8 mouse cellular contexts compared by ENCODE assay signal in the genomic region with DNA sequence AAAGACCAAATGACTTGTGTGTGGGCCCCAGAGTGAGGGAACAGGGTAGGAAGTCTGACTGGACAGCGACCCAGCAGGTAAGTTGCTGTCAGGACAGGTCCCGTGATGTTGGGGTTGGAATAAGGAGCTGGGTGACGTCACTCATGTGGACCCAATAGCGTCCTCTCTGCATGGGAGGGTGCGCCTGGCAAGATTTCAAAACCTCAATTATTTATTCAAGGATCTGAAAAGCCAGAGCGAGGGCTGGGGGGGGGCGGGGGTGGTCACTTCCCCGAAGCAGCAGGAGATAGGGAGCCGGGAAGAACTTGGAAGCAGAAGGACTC. TPM values are rescaled to one million over a fixed set of nuclear protein-coding genes. Genes with fewer than 3 reads are reported as not detected.
DNase-seq lines count a peak whose midpoint lies in the region; ATAC-seq lines count a peak whose summit lies in the region.

No protein-coding gene starts in this region.

- no peak overlapping the region; the same call in 1 of the 2 replicates for H3K9ac ChIP-seq in heart, embryonic 15.5 days
- no peak overlapping the region for H3K9ac ChIP-seq in hindbrain, embryonic 16.5 days (ENCODE audit: low read depth, low read length)
- no peak overlapping the region for H3K9ac ChIP-seq in lung, embryonic 15.5 days

- ATAC-seq in heart, embryonic 15.5 days (replicated peaks; ENCODE audit: insufficient number of reproducible peaks, insufficient read depth, low FRiP score, low read depth): no peak
- ATAC-seq in hindbrain, embryonic 16.5 days: peak; percentile 1; the same call in 1 of the 2 replicates
- ATAC-seq in lung, embryonic 15.5 days (ENCODE audit: borderline replicate concordance, extremely low read depth, low FRiP score, low TSS enrichment): no peak

- H3K4me2 ChIP-seq in heart, embryonic 15.5 days: peak overlapping the region; percentile 99
- H3K4me2 ChIP-seq in hindbrain, embryonic 16.5 days (ENCODE audit: low read length): peak overlapping the region; percentile 99
- peak overlapping the region; percentile 100 for H3K4me2 ChIP-seq in lung, embryonic 15.5 days

- intact Hi-C loops in gastrocnemius, postnatal 36 days (cut with DNase I): loop anchor here (5.0 to 10.0 kb wide), 2 partner anchors 206 to 268 kb away; no protein-coding TSS in a partner anchor

- 4% methylated on average over 9 of the region's 9 CpGs for WGBS in heart, embryonic 15.5 days
- under 1% methylated on average over 8 of the region's 9 CpGs for WGBS in hindbrain, embryonic 16.5 days
- under 1% methylated on average over 9 of the region's 9 CpGs for WGBS in lung, embryonic 15.5 days

- H3K4me3 ChIP-seq in heart, embryonic 15.5 days: peak overlapping the region; percentile 68
- peak overlapping the region; percentile 80 for H3K4me3 ChIP-seq in hindbrain, embryonic 16.5 days (ENCODE audit: low read length)
- peak overlapping the region; percentile 69; the same call in 1 of the 2 replicates for H3K4me3 ChIP-seq in lung, embryonic 15.5 days

- peaks cover 24% of the 10 kb centered on the region for H3K4me1 ChIP-seq in heart, embryonic 15.5 days (replicated peaks)
- H3K4me1 ChIP-seq in hindbrain, embryonic 16.5 days (ENCODE audit: control insufficient read depth, insufficient read depth, low read depth, low read length): peaks cover 9% of the 10 kb centered on the region
- H3K4me1 ChIP-seq in lung, embryonic 15.5 days: peaks cover 23% of the 10 kb centered on the region

- no peaks in the 10 kb centered on the region for H3K36me3 ChIP-seq in heart, embryonic 15.5 days
- no peaks in the 10 kb centered on the region for H3K36me3 ChIP-seq in hindbrain, embryonic 16.5 days (ENCODE audit: control insufficient read depth, insufficient read depth, low read length)
- H3K36me3 ChIP-seq in lung, embryonic 15.5 days: no peaks in the 10 kb centered on the region

- no peak overlapping the region for H3K27ac ChIP-seq in heart, embryonic 15.5 days
- no peak overlapping the region for H3K27ac ChIP-seq in hindbrain, embryonic 16.5 days (ENCODE audit: low read depth, low read length)
- H3K27ac ChIP-seq in lung, embryonic 15.5 days: no peak overlapping the region

- peaks cover 41% of the 10 kb centered on the region for H3K27me3 ChIP-seq in heart, embryonic 15.5 days
- peaks cover 11% of the 10 kb centered on the region; the same call in 1 of the 2 replicates for H3K27me3 ChIP-seq in hindbrain, embryonic 16.5 days (replicated peaks; ENCODE audit: control insufficient read depth, insufficient read depth, low read length)
- H3K27me3 ChIP-seq in lung, embryonic 15.5 days: peaks cover 24% of the 10 kb centered on the region

- no peaks in the 10 kb centered on the region for H3K9me3 ChIP-seq in heart, embryonic 15.5 days (replicated peaks)
- no peaks in the 10 kb centered on the region for H3K9me3 ChIP-seq in hindbrain, embryonic 16.5 days (ENCODE audit: control insufficient read depth, low read length)
- H3K9me3 ChIP-seq in lung, embryonic 15.5 days: no peaks in the 10 kb centered on the region

- DNase-seq in heart, adult 8-10 months (ENCODE audit: low spot score): no peak
- DNase-seq in cerebellum, adult 8-10 months: peak; percentile 54
- no peak for DNase-seq in gastrocnemius, postnatal 36 days
- DNase-seq in layer of hippocampus, adult 11-12 months (ENCODE audit: low spot score): no peak
- no peak for DNase-seq in layer of hippocampus, postnatal 10 days (ENCODE audit: low spot score in 2 of 2)

RNA-seq across cellular contexts. Expression of gene Gpr3, which starts 0.9 kb away (rescaled TPM):
- polyA plus RNA-seq in heart, embryonic 15.5 days (2015; fragmentation: Nextera tagmentation; extraction: Ambion mirVana): 0.05 and 0.34 TPM in 2 replicates
- not detected for total RNA-seq in heart, adult 8-10 months (2022)
- 2.5 TPM in 2 replicates for polyA plus RNA-seq in hindbrain, embryonic 16.5 days (2015; fragmentation: Nextera tagmentation; extraction: Ambion mirVana)
- 0.10 TPM in 1 of 2 replicates, not detected in the other for polyA plus RNA-seq in lung, embryonic 15.5 days (2015; fragmentation: Nextera tagmentation; extraction: Ambion mirVana)
- total RNA-seq in gastrocnemius, postnatal 36 days (2021): not detected
- 1 to 10 TPM; 5.0 to 6.0 TPM for total RNA-seq in layer of hippocampus, postnatal 10 days (2021)

RNA-seq across cellular contexts. Expression of gene Cd164l2, which starts 1.3 kb away (rescaled TPM):
- 0.28 and 1.7 TPM in 2 replicates for polyA plus RNA-seq in heart, embryonic 15.5 days (2015; fragmentation: Nextera tagmentation; extraction: Ambion mirVana)
- not detected for total RNA-seq in heart, adult 8-10 months (2022)
- polyA plus RNA-seq in hindbrain, embryonic 16.5 days (2015; fragmentation: Nextera tagmentation; extraction: Ambion mirVana): 5.6 and 8.3 TPM in 2 replicates
- polyA plus RNA-seq in lung, embryonic 15.5 days (2015; fragmentation: Nextera tagmentation; extraction: Ambion mirVana): 8.2 and 8.5 TPM in 2 replicates
- total RNA-seq in gastrocnemius, postnatal 36 days (2021): under 1 TPM in 1 of 2 experiments, not detected in 1; 0.27 TPM
- total RNA-seq in layer of hippocampus, postnatal 10 days (2021): 1 to 10 TPM; 3.7 to 4.0 TPM

RNA-seq across cellular contexts. Expression of gene Map3k6, which starts 27.4 kb away (rescaled TPM):
- polyA plus RNA-seq in heart, embryonic 15.5 days (2015; fragmentation: Nextera tagmentation; extraction: Ambion mirVana): 2.9 and 3.4 TPM in 2 replicates
- total RNA-seq in heart, adult 8-10 months (2022): 10 to 100 TPM; 14.8 to 21.8 (median 16.3) TPM
- polyA plus RNA-seq in hindbrain, embryonic 16.5 days (2015; fragmentation: Nextera tagmentation; extraction: Ambion mirVana): 2.6 and 4.2 TPM in 2 replicates
- 3.0 and 3.1 TPM in 2 replicates for polyA plus RNA-seq in lung, embryonic 15.5 days (2015; fragmentation: Nextera tagmentation; extraction: Ambion mirVana)
- total RNA-seq in gastrocnemius, postnatal 36 days (2021): 10 to 100 TPM in 1 of 2 experiments, 1 to 10 TPM in 1; 7.1 to 10.4 TPM
- total RNA-seq in layer of hippocampus, postnatal 10 days (2021): 1 to 10 TPM; 4.6 to 5.7 TPM

RNA-seq across cellular contexts. Expression of gene Sytl1, which starts 49.7 kb away (rescaled TPM):
- polyA plus RNA-seq in heart, embryonic 15.5 days (2015; fragmentation: Nextera tagmentation; extraction: Ambion mirVana): 0.96 and 4.9 TPM in 2 replicates
- total RNA-seq in heart, adult 8-10 months (2022): under 1 TPM; 0.30 to 0.59 (median 0.33) TPM
- 0.44 and 0.54 TPM in 2 replicates for polyA plus RNA-seq in hindbrain, embryonic 16.5 days (2015; fragmentation: Nextera tagmentation; extraction: Ambion mirVana)
- polyA plus RNA-seq in lung, embryonic 15.5 days (2015; fragmentation: Nextera tagmentation; extraction: Ambion mirVana): 1.1 and 2.1 TPM in 2 replicates
- under 1 TPM in 1 of 2 experiments, not detected in 1; 0.64 TPM for total RNA-seq in gastrocnemius, postnatal 36 days (2021)
- under 1 TPM; 0.51 to 0.53 TPM for total RNA-seq in layer of hippocampus, postnatal 10 days (2021)

Comparison
In these comparisons a context has a peak if more than half of its experiments do, and no peak if none do; other contexts are left out.
1. RNA of gene Gpr3, which starts 0.9 kb away (total RNA-seq): 5.0 to 6.0 TPM in layer of hippocampus, postnatal 10 days; not detected in heart, adult 8-10 months and not detected in gastrocnemius, postnatal 36 days; every median in the first group is over 4 times any median in the second.
2. Peak in every context shown above with its lines, with median percentiles within 50 percentile points of each other: H3K4me2 ChIP-seq and H3K4me3 ChIP-seq.